Mouse (Mus musculus) liver, embryonic 14.5 days (tissue): Measurements from ENCODE around the gene Tmem87b.

Experiments used
- CTCF ChIP-seq: IDR thresholded peaks from 2 replicates; pipeline ENCODE4 v1.5.1; 2016; ENCODE audit warnings: antibody characterized with exemption, low read depth, control low read depth
- EP300 ChIP-seq: IDR thresholded peaks from 2 replicates; pipeline ENCODE4 v1.6.1; 2016; ENCODE audit warnings: antibody characterized with exemption, low read depth

DNA sequence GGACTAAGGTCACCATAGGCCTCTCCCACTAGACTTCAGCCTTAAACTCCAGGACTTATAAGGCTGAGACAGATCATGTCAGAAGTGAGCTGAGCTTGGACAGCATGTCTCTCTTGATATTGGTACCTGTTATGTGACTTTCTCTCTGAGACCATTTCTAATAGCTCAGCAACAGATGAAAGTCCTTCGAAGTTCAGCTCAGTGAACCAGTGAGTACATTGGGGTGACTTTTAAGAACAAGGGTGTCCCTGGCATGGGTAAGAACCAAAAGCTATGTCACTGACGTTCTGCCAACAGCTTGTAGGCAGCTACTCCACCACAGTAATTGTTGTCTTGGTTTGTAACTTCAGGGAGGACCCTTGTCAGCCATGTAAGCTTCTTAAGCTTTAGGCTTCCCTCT is 2.7 kb downstream of the Tmem87b start:
- TF ChIP-seq EP300 (no peak), CTCF (no peak)
